Mouse (Mus musculus) WW6 (cell line): ENCODE results near the gene Gm11554.
"Not testable (repeated sequence)": the region's sequence is repeated elsewhere in the genome, so short reads cannot be mapped to it uniquely, and the experiment has no call there.

ENCODE experiments used
- DNase-seq: peaks from one replicate; pipeline ENCODE4 v3.0.0-alpha.2; 2013; ENCODE audit warnings: low read depth, low spot score

The Gm11554 gene

DNA sequence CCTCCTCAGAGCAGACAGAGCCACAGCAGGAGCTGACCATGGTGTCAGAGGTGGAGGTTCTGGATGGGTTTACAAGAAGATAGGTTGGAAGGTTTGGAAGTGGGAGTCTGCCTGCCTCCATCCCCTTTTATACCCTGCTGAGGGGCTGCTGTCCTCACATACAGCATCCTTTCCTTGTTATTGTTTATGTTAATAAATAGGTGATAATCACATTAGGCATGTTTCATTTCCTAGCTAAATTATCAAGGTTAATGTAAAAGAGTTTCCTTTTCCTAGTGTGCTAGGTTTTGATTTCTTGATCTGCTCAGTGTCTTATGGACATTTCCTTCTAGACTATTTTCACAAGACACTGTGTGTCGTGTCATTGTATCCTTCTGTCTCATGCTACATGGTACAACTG is at the start of gene Gm11554:
Gene Gm11554 (minus strand): TSS at position 101 of the 400 bp plus-strand sequence.
- not testable (repeated sequence) for DNase-seq

DNA sequence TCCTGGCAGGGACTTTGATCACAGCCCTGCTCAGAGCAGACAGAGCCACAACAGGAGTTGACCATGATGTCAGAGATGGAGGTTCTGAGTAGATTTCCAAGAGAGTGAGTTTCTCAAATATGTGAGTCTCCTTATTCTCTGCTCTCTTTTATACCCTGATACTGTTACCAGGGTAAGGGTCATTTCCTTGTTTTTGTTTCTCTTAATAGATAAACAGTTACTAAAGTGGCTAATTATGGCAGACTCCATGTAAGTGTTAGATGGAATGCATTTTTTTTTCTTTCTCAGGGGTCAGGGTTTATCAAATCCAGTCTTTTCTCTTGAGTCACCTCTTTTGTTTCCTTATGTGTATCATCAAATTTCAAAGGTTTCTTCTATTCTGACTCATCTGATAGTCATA is 47.3 kb upstream of the Gm11554 start, which contains the start of gene Krtap4-16:
Gene Krtap4-16 (minus strand): TSS at position 101 of the 400 bp plus-strand sequence.
- no peak for DNase-seq

DNA sequence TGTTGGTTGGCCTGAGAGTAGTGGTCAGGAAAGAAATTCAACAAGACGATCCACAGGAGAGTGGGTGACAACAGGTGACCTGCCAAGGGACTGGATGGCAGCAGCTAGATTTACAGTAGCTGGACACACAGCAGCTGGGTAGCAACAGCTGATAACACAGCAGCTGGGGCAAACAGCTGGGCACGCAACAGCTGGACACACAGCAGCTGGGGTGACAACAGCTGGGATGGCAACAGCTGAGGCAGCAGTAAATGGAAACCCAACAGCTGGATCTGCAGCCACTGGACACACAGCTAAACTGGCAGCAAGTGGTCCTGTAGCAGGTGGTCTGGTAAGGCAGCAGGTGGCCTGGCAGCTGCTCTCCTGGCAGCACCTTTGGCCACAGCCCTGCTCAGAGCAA is 42.5 kb upstream of the Gm11554 start:
- DNase-seq, result no peak

DNA sequence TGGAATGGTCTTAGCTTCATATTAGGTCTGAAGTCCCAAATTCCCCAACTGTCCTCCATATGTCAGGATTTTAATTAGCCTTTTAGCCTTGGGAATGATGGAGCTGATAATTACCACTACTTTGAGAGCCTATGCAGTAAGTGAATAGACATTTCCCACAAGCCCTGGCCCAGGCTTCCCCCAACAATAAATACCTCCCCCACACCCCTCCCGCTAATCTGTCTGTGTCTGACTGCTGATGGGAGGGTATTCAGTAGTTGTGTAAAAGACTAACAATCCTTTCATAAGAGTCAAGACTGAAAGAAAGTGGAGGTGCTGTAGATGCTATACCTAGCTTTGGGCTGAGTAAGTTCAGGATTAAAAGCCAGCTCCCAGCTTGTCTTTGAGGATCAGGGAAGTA is 37.9 kb upstream of the Gm11554 start:
- no peak for DNase-seq

DNA sequence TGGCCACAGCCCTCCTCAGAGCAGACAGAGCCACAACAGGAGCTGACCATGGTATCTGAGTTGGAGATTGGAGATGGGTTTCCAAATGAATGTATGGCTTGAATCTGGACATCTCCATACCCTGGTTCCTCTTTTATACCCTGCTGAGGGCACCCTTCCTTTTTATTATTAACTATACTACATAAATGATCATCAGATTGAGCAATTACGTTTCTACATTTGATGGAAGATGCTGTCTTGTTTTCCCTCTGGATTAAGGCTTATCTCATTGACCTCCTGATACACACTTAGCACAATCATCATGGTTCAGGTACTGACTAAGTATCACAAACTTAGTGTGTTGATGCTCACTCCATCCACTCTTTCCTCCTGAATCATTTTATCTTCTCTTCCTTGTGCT is 33.7 kb upstream of the Gm11554 start, which contains the start of gene 2300003K06Rik:
Gene 2300003K06Rik (minus strand): TSS at position 101 of the 400 bp plus-strand sequence.
- DNase-seq, result no peak

DNA sequence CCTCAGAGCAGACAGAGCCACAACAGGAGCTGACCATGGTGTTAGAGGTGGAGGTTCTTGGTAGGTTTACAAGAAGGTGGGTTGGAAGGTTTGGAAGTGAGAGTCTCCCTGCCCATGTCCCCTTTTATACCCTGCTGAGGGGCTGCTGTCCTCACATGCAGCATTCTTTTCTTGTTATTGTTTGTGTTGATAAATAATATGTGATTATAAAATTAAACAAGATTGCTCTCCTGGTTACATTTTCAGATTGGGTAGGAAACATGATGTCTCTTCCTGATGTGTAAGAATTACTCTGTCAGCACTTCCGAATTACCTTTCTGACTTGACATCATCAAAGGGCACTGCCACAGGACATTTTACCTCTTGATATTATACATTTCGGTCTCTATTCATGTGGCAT is 11.3 kb upstream of the Gm11554 start, which contains the start of gene Gm11564:
Gene Gm11564 (minus strand): TSS at position 101 of the 400 bp plus-strand sequence.
- not testable (repeated sequence) for DNase-seq

DNA sequence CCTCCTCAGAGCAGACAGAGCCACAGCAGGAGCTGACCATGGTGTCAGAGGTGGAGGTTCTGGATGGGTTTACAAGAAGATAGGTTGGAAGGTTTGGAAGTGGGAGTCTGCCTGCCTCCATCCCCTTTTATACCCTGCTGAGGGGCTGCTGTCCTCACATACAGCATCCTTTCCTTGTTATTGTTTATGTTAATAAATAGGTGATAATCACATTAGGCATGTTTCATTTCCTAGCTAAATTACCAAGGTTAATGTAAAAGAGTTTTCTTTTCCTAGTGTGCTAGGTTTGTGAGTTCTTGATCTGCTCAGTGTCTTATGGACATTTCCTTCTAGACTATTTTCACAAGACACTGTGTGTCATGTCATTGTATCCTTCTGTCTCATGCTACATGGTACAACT is 5.5 kb upstream of the Gm11554 start, which contains the start of gene Krtap4-13:
Gene Krtap4-13 (minus strand): TSS at position 101 of the 400 bp plus-strand sequence.
- DNase-seq, result not testable (repeated sequence)

DNA sequence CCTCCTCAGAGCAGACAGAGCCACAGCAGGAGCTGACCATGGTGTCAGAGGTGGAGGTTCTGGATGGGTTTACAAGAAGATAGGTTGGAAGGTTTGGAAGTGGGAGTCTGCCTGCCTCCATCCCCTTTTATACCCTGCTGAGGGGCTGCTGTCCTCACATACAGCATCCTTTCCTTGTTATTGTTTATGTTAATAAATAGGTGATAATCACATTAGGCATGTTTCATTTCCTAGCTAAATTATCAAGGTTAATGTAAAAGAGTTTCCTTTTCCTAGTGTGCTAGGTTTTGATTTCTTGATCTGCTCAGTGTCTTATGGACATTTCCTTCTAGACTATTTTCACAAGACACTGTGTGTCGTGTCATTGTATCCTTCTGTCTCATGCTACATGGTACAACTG is 5.4 kb downstream of the Gm11554 start, which contains the start of gene Gm11569:
Gene Gm11569 (minus strand): TSS at position 101 of the 400 bp plus-strand sequence.
- not testable (repeated sequence) for DNase-seq

DNA sequence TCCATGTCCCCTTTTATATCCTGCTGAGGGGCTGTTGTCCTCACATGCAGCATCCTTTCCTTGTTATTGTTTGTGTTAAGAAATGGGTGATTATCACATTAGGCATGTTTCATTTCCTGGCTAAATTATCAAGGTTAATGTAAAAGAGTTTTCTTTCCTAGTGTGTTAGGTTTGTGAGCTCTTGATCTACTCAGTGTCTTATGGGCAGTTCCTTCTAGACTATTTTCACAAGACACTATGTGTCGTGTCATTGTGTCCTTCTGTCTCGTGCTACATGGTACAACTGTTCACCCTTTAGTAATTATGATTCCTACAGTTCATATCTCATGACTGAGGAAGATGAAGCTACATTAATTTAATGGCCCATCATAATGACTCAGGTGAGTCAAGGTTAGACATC is 10.9 kb downstream of the Gm11554 start, which contains the start of gene Gm11596:
Gene Gm11596 (minus strand): TSS at position 101 of the 400 bp plus-strand sequence.
- DNase-seq, result no peak

DNA sequence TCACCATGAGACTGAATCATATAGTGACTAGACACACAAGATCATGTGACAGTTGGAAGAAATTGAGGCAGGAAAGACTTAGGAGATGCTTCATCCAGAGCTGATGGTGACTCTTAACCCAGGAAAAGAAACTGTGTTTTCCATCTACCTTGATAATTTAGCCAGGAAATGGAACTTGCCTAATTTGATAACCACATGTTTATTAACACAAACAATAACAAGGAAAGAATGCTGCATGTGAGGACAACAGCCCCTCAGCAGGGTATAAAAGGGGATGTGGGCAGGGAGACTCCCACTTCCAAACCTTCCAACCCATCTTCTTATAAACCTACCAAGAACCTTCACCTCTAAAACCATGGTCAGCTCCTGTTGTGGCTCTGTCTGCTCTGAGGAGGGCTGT is 19.3 kb downstream of the Gm11554 start, which contains the start of gene Krtap4-9:
Gene Krtap4-9 (plus strand): TSS at position 301 of the 400 bp plus-strand sequence.
- not testable (repeated sequence) for DNase-seq

DNA sequence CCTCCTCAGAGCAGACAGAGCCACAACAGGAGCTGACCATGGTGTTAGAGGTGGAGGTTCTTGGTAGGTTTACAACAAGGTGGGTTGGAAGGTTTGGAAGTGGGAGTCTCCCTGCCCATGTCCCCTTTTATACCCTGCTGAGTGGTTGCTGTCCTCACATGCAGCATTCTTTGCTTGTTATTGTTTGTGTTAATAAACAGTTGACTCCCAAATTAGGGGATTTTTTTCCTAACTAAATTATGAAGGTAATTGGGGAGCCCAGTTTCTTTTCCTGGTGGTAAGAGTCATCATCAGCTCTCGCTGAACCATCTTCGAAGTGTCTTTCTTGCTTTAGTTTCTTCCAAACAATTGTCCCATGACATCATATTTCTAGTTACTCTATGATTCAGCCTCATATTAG is 23.6 kb downstream of the Gm11554 start, which contains the start of gene Krtap4-8:
Gene Krtap4-8 (minus strand): TSS at position 101 of the 400 bp plus-strand sequence.
- DNase-seq, result no peak

DNA sequence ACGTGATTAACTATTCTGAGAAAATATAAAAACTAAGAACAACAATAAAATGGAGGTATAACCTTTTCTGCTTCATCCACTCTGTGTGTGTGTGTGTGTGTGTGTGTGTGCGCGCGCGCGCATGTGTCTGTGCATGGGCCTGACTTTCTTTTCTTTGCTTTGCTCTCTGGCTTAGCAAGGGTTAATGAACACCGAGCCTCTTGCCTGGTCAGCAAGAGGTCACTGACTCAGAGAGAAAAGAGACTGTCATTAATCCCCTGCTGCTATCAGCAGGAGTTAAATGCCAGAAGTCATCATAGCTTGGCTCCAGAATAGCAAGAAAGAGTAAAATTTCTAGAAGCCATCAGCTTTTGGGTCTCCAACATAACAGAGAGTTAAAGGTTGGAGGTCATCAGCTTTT is 25.8 kb downstream of the Gm11554 start:
- no peak for DNase-seq

DNA sequence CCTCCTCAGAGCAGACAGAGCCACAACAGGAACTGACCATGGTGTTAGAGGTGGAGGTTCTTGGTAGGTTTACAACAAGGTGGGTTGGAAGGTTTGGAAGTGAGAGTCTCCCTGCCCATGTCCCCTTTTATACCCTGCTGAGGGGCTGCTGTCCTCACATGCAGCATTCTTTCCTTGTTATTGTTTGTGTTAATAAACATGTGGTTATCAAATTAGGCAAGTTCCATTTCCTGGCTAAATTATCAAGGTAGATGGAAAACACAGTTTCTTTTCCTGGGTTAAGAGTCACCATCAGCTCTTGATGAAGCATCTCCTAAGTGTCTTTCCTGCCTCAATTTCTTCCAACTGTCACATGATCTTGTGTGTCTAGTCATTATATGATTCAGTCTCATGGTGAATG is 31.4 kb downstream of the Gm11554 start, which contains the start of gene Gm11595:
Gene Gm11595 (minus strand): TSS at position 101 of the 400 bp plus-strand sequence.
- not testable (repeated sequence) for DNase-seq

DNA sequence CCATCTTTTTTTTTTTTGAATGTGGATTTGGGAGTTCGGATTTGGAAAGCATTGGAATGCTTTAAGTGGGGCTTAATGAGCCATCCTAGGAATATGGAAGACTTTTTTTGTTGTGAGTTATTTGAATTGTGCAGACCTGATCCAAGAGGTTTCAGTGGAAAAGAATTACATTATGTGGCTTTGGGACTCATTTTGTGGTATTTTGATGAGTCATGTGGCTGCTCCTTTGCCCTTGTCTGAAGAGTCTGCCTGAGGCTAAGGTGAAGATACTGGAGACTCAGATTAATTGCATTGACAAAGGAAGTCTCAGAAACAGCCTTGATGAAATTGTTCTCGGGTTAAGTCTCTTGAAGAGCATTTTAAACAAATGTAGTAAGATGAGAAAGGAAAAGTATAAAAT is 35.8 kb downstream of the Gm11554 start:
- no peak for DNase-seq

DNA sequence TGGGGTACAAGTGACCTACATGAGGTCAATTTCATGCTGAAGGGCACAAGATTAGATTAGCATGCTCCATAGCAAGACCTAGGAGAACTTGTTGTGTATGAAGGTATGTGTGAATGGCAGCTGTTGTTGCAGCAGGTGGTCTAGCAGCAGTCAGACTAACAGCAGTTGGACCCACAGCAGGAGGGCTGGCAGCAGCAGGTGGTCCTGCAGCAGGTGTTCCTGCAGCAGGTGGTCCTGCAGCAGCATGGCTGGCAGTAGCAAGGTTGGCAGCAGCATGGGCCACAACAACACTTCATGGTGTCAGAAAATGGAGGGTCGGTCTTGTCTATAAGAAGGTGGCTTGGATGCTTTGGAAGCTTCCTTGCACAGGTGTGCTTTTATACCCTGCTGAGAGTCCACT is 45.4 kb downstream of the Gm11554 start:
- no peak for DNase-seq
